Mouse (Mus musculus) lung, embryonic 15.5 days (tissue): ENCODE data around the gene Tmod3. TPM values are rescaled to one million over a fixed set of nuclear protein-coding genes. Genes with fewer than 3 reads are reported as not detected.
"Not testable (repeated sequence)": the region's sequence is repeated elsewhere in the genome, so short reads cannot be mapped to it uniquely, and the experiment has no call there.

Experiments
- ATAC-seq: fragments of 200-750 bp; cut with Nextera tagmentation; 2 replicates; pipeline ENCODE4 v1.8.0; 2017; ENCODE audit warnings: moderate number of reproducible peaks, borderline replicate concordance; ENCODE audit not compliant: low FRiP score, low TSS enrichment; ENCODE audit errors: extremely low read depth
- H3K27ac ChIP-seq: fragments of 300-500 bp; sonication (generic); 2 replicates; pipeline ENCODE4 v1.5.1; 2015; ENCODE audit warnings: moderate library complexity, mild to moderate bottlenecking, inconsistent platforms
- H3K27me3 ChIP-seq: fragments of 300-500 bp; sonication (generic); 2 replicates; pipeline ENCODE4 v1.6.1; 2015; ENCODE audit warnings: inconsistent platforms
- H3K36me3 ChIP-seq: fragments of 300-500 bp; sonication (generic); 2 replicates; pipeline ENCODE4 v1.6.1; 2015; ENCODE audit warnings: inconsistent platforms
- H3K4me1 ChIP-seq: fragments of 300-500 bp; sonication (generic); 2 replicates; pipeline ENCODE4 v1.6.1; 2015; ENCODE audit warnings: inconsistent platforms
- H3K4me2 ChIP-seq: fragments of 300-500 bp; sonication (generic); 2 replicates; pipeline ENCODE4 v1.6.1; 2015; ENCODE audit warnings: inconsistent platforms, mild to moderate bottlenecking, moderate library complexity
- H3K4me3 ChIP-seq: fragments of 300-500 bp; sonication (generic); 2 replicates; pipeline ENCODE4 v1.5.1; 2015; ENCODE audit warnings: mild to moderate bottlenecking, inconsistent platforms
- H3K9ac ChIP-seq: fragments of 300-500 bp; sonication (generic); 2 replicates; pipeline ENCODE4 v1.6.1; 2015; ENCODE audit warnings: inconsistent platforms
- H3K9me3 ChIP-seq: fragments of 300-500 bp; sonication (generic); 2 replicates; pipeline ENCODE4 v1.6.1; 2016; ENCODE audit warnings: inconsistent platforms
- WGBS: fragments of 180-500 bp; shearing (Covaris S2); methylation state at CpG from one replicate; pipeline ENCODE4 v1.1.7; 2015; 5-methylcytosine and 5-hydroxymethylcytosine counted together
- polyA plus RNA-seq: library from polyadenylated mRNA; unstranded; fragments of >200 nt; fragmentation: Nextera tagmentation; extraction: Ambion mirVana; gene quantifications from 2 replicates; pipeline ENCODE4 v1.2.1, GENCODE M21; 2015

Gene Tmod3
- polyA plus RNA-seq, 1 experiment from 2014 or later: 160 TPM

GRCm38 (mm10) chr9:75522217-75522616 lies 37.2 kb downstream of the Tmod3 start:
- H3K4me2 ChIP-seq: no peak overlapping the region
- H3K27ac ChIP-seq: no peak overlapping the region
- no peak overlapping the region for H3K9ac ChIP-seq
- WGBS: 63% methylated on average over 2 of the region's 2 CpGs
- H3K27me3 ChIP-seq: no peaks in the 10 kb centered on the region
- ATAC-seq: no peak
- H3K4me3 ChIP-seq: no peak overlapping the region
- no peaks in the 10 kb centered on the region for H3K9me3 ChIP-seq
- H3K36me3 ChIP-seq: peaks cover 13% of the 10 kb centered on the region; the same call in 1 of the 2 replicates
- H3K4me1 ChIP-seq: no peaks in the 10 kb centered on the region

DNA sequence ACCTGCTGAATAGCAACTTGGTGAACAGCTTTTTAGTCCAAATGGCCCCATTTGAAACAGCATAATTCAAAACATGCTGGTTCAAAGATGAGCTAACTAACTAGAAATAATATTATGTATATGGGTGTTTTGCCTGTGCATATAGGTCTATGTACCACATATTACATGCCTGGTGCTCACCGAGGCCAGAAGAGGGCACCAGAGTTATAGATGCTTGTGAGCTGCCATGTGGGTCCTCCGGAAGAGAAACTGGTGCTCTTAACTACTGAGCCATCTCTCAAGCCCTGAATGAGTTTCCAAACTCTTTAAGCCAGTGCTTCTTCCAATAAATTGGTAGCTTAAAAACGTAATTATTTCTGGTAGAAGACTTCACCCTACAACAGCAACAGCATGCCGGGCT lies 37.7 kb downstream of the Tmod3 start:
- WGBS: 53% methylated on average over 4 of the region's 4 CpGs
- Histone ChIP-seq H3K4me2 (no peak overlapping the region), H3K36me3 (peaks cover 13% of the 10 kb centered on the region; the same call in 1 of the 2 replicates), H3K27me3 (no peaks in the 10 kb centered on the region), H3K4me3 (no peak overlapping the region), H3K27ac (no peak overlapping the region), H3K4me1 (no peaks in the 10 kb centered on the region), H3K9ac (no peak overlapping the region), H3K9me3 (no peaks in the 10 kb centered on the region)
- ATAC-seq: peak; percentile 52; the same call in 1 of the 2 replicates

DNA sequence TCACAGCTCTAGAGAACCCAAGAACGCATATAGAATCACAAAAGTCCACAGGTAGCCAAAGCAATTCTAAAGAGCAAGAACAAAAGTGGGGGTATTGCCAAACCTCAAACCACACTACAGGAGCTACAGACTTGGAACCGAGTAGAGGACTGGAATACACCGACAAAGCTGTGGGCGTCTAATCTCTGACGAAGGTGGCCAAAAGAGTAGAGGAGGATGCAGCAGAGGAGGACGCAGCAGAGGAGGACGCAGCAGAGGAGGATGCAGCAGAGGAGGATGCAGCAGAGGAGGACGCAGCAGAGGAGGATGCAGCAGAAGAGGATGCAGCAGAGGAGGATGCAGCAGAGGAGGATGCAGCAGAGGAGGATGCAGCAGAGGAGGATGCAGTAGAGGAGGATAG lies 38.5 kb downstream of the Tmod3 start:
- no peak overlapping the region for H3K9ac ChIP-seq
- WGBS: 89% methylated on average over 8 of the region's 8 CpGs
- ATAC-seq: no peak
- no peaks in the 10 kb centered on the region for H3K27me3 ChIP-seq
- no peaks in the 10 kb centered on the region for H3K4me1 ChIP-seq
- H3K36me3 ChIP-seq: peaks cover 18% of the 10 kb centered on the region
- H3K9me3 ChIP-seq: no peaks in the 10 kb centered on the region
- no peak overlapping the region for H3K27ac ChIP-seq
- no peak overlapping the region for H3K4me3 ChIP-seq
- no peak overlapping the region for H3K4me2 ChIP-seq

GRCm38 (mm10) chr9:75517751-75518150 lies 41.7 kb downstream of the Tmod3 start:
- Histone ChIP-seq H3K27me3 (no peaks in the 10 kb centered on the region), H3K4me3 (no peak overlapping the region), H3K4me2 (no peak overlapping the region), H3K27ac (no peak overlapping the region), H3K4me1 (no peaks in the 10 kb centered on the region), H3K36me3 (peaks cover 41% of the 10 kb centered on the region), H3K9ac (no peak overlapping the region), H3K9me3 (no peaks in the 10 kb centered on the region)
- 69% methylated on average over 3 of the region's 3 CpGs for WGBS
- no peak for ATAC-seq

GRCm38 (mm10) chr9:75515464-75516113 lies 43.9 kb downstream of the Tmod3 start:
- Histone ChIP-seq H3K27ac (no peak overlapping the region), H3K36me3 (peaks cover 49% of the 10 kb centered on the region), H3K4me2 (no peak overlapping the region), H3K27me3 (no peaks in the 10 kb centered on the region), H3K4me3 (no peak overlapping the region), H3K4me1 (no peaks in the 10 kb centered on the region), H3K9me3 (no peaks in the 10 kb centered on the region), H3K9ac (no peak overlapping the region)
- 55% methylated on average over 12 of the region's 12 CpGs for WGBS
- no peak for ATAC-seq

GRCm38 (mm10) chr9:75511236-75511939 lies 48.1 kb downstream of the Tmod3 start:
- no peak for ATAC-seq
- Histone ChIP-seq H3K9me3 (no peaks in the 10 kb centered on the region), H3K4me2 (no peak overlapping the region), H3K27me3 (no peaks in the 10 kb centered on the region), H3K9ac (no peak overlapping the region), H3K36me3 (peaks cover 81% of the 10 kb centered on the region), H3K4me3 (no peak overlapping the region), H3K4me1 (no peaks in the 10 kb centered on the region), H3K27ac (no peak overlapping the region)
- 84% methylated on average over 8 of the region's 8 CpGs for WGBS

GRCm38 (mm10) chr9:75504311-75504710 lies 55.1 kb downstream of the Tmod3 start:
- Histone ChIP-seq H3K36me3 (peaks cover 77% of the 10 kb centered on the region), H3K27me3 (no peaks in the 10 kb centered on the region), H3K4me2 (no peak overlapping the region), H3K4me3 (no peak overlapping the region), H3K9me3 (no peaks in the 10 kb centered on the region), H3K9ac (no peak overlapping the region), H3K27ac (no peak overlapping the region), H3K4me1 (no peaks in the 10 kb centered on the region)
- ATAC-seq: no peak
- WGBS: 89% methylated on average over 6 of the region's 6 CpGs

GRCm38 (mm10) chr9:75498571-75498970 lies 60.9 kb downstream of the Tmod3 start:
- 94% methylated on average over 7 of the region's 7 CpGs for WGBS
- no peaks in the 10 kb centered on the region for H3K27me3 ChIP-seq
- H3K4me2 ChIP-seq: no peak overlapping the region
- H3K4me3 ChIP-seq: no peak overlapping the region
- H3K4me1 ChIP-seq: no peaks in the 10 kb centered on the region
- H3K27ac ChIP-seq: no peak overlapping the region
- H3K9ac ChIP-seq: no peak overlapping the region
- H3K36me3 ChIP-seq: peaks cover 45% of the 10 kb centered on the region
- no peaks in the 10 kb centered on the region for H3K9me3 ChIP-seq
- ATAC-seq: no peak

DNA sequence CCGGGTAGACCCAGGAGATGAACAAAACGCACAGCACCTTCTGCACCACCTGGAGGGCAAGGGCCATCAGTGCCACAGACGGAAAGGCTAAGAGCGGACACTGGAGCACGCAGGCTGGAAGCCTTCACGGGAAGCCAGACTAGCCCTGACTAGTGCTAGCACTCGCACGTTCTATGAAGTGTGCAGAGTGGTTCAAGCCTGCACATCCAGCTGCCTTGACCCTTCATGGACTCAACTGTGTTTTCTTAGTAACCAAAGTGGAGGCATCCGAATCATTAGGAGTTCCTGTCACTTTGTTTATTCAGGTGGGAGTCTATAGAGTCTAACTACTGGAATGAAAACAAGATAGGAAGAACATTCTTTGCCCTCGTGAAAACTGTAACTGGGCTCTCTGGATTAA lies 63.5 kb downstream of the Tmod3 start:
- no peak overlapping the region for H3K27ac ChIP-seq
- H3K4me3 ChIP-seq: no peak overlapping the region
- H3K36me3 ChIP-seq: peaks cover 29% of the 10 kb centered on the region
- no peaks in the 10 kb centered on the region for H3K27me3 ChIP-seq
- ATAC-seq: no peak
- H3K4me1 ChIP-seq: no peaks in the 10 kb centered on the region
- H3K9ac ChIP-seq: no peak overlapping the region
- no peaks in the 10 kb centered on the region for H3K9me3 ChIP-seq
- H3K4me2 ChIP-seq: no peak overlapping the region
- WGBS: 64% methylated on average over 10 of the region's 10 CpGs

- Histone ChIP-seq H3K36me3 (peaks cover 22% of the 10 kb centered on the region), H3K27ac (no peak overlapping the region), H3K27me3 (no peaks in the 10 kb centered on the region), H3K4me3 (no peak overlapping the region), H3K9me3 (no peaks in the 10 kb centered on the region), H3K4me1 (no peaks in the 10 kb centered on the region), H3K9ac (no peak overlapping the region), H3K4me2 (no peak overlapping the region)
- WGBS: 80% methylated on average over 9 of the region's 9 CpGs
- no peak for ATAC-seq
Measured at GRCm38 (mm10) chr9:75494407-75495005, 65.0 kb downstream of the Tmod3 start.

DNA sequence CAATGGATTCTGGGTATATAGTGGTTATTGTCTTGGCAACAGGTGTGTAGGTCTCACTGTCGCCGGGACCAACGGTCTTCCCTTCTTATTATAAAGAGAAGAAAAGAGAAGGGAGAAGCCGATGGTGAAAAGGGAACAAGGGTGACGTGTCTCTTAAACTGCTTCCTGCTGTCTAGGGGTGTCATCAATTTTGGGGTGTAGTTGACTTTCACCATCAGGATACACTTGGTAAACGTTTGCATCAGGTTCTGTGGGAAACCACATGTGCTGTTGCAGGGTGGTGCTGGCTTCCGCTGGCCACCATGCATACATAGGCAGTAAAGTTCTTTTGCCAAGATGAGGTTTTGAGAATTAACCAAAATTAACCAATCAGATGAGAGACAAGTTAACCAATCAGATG lies 71.2 kb downstream of the Tmod3 start:
- not testable (repeated sequence) for H3K9ac ChIP-seq, H3K4me2 ChIP-seq, H3K9me3 ChIP-seq, H3K4me1 ChIP-seq, ATAC-seq, H3K4me3 ChIP-seq, H3K27me3 ChIP-seq, H3K27ac ChIP-seq, H3K36me3 ChIP-seq
- 93% methylated on average over 7 of the region's 7 CpGs for WGBS

- no peak overlapping the region for H3K27ac ChIP-seq
- H3K9me3 ChIP-seq: no peaks in the 10 kb centered on the region
- H3K4me3 ChIP-seq: no peak overlapping the region
- ATAC-seq: no peak; the same call in 1 of the 2 replicates
- no peak overlapping the region for H3K4me2 ChIP-seq
- no peak overlapping the region for H3K9ac ChIP-seq
- no peaks in the 10 kb centered on the region for H3K27me3 ChIP-seq
- H3K4me1 ChIP-seq: no peaks in the 10 kb centered on the region
- WGBS: 77% methylated on average over 6 of the region's 6 CpGs
- no peaks in the 10 kb centered on the region for H3K36me3 ChIP-seq
Measured at GRCm38 (mm10) chr9:75485231-75485630, 74.2 kb downstream of the Tmod3 start.
